In genomic region chr3:51776018-51776611, GRCm38 (mm10) we compare ENCODE assay signal across 19 mouse cellular contexts.
"Had no signal": no experiment of that assay in that cellular context is flagged by ENCODE, and none has a peak within 500 bp of the region (broad histone marks: within the 10 kb centered on the region; RNA-seq: fewer than 3 reads in every experiment).

No protein-coding gene starts in this region.

- ATAC-seq: liver, postnatal 0 days; lung, postnatal 0 days; midbrain, embryonic 13.5 days; midbrain, embryonic 16.5 days had no signal

- H3K4me1 ChIP-seq: liver, embryonic 15.5 days had no signal

- H3K4me2 ChIP-seq: liver, embryonic 13.5 days; liver, embryonic 15.5 days; lung, embryonic 15.5 days; midbrain, embryonic 13.5 days; neural tube, embryonic 12.5 days had no signal

- H3K4me3 ChIP-seq: liver, embryonic 13.5 days; liver, embryonic 15.5 days; lung, embryonic 15.5 days; midbrain, embryonic 10.5 days; midbrain, embryonic 13.5 days; neural tube, embryonic 12.5 days had no signal

- H3K9ac ChIP-seq: liver, embryonic 13.5 days; liver, embryonic 15.5 days; liver, postnatal 0 days; lung, embryonic 15.5 days; midbrain, embryonic 13.5 days; neural tube, embryonic 12.5 days had no signal

- DNase-seq: liver, embryonic 13.5 days; liver, postnatal 0 days; lung, adult 2 months; lung, postnatal 14 days; lung, postnatal 36 days; right cerebral cortex, postnatal 14 days; right cerebral cortex, postnatal 4 days; spleen, adult 18-20 months; thymus, adult 18-20 months; thymus, postnatal 14 days; thymus, postnatal 4 days had no signal

- H3K27me3 ChIP-seq: liver, embryonic 13.5 days; liver, embryonic 15.5 days; lung, embryonic 15.5 days; midbrain, embryonic 13.5 days; neural tube, embryonic 12.5 days had no signal

- H3K27ac ChIP-seq: liver, embryonic 13.5 days; liver, embryonic 15.5 days; lung, embryonic 15.5 days; macrophage; midbrain, embryonic 10.5 days; midbrain, embryonic 13.5 days; neural tube, embryonic 12.5 days had no signal

- H3K36me3 ChIP-seq: liver, embryonic 13.5 days; liver, embryonic 15.5 days; lung, embryonic 15.5 days; midbrain, embryonic 13.5 days; neural tube, embryonic 12.5 days had no signal

- H3K9me3 ChIP-seq: liver, embryonic 13.5 days; liver, embryonic 15.5 days; lung, embryonic 15.5 days; midbrain, embryonic 10.5 days; midbrain, embryonic 13.5 days; neural tube, embryonic 12.5 days had no signal
